Mouse (Mus musculus) bone marrow macrophage, adult 2 months (primary cell): ENCODE measurements at regions not wholly inside any gene's neighbourhood (a gene's known extent, or its start where the extent isn't known, plus 50 kb on each side); places are given as distances from the start of the nearest gene placed in this dataset.

ENCODE experiments used
- H3K27ac ChIP-seq: 2 replicates; pipeline ENCODE4 v1.5.1; 2012; ENCODE audit warnings: low read depth, low read length; ENCODE audit not compliant: insufficient read depth
- H3K4me1 ChIP-seq: 2 replicates; pipeline ENCODE4 v1.6.1; 2012; ENCODE audit warnings: low read length; ENCODE audit not compliant: control insufficient read depth, insufficient read depth
- H3K4me3 ChIP-seq: 2 replicates; pipeline ENCODE4 v1.5.1; 2012; ENCODE audit warnings: mild to moderate bottlenecking, low read length, moderate library complexity; ENCODE audit not compliant: insufficient read depth
- CTCF ChIP-seq: IDR thresholded peaks from 2 replicates; pipeline ENCODE4 v1.5.1; 2012; ENCODE audit warnings: low read depth, mild to moderate bottlenecking, low read length, moderate library complexity
- POLR2A ChIP-seq: IDR thresholded peaks from 2 replicates; pipeline ENCODE4 v1.6.1; 2012; ENCODE audit warnings: mild to moderate bottlenecking, low read depth, low read length, borderline replicate concordance

GRCm38 (mm10) chr4:125765171-125765570, 259.2 kb upstream of the Csf3r start:
- H3K4me1 ChIP-seq = no peaks in the 10 kb centered on the region
- no peak overlapping the region for H3K27ac ChIP-seq
- TF ChIP-seq POLR2A = no peak
- TF ChIP-seq CTCF = no peak
- H3K4me3 ChIP-seq = no peak overlapping the region

GRCm38 (mm10) chr4:125777126-125777525, 247.2 kb upstream of the Csf3r start:
- Histone ChIP-seq H3K4me1 (no peaks in the 10 kb centered on the region), H3K4me3 (no peak overlapping the region), H3K27ac (no peak overlapping the region)
- TF ChIP-seq CTCF (no peak), POLR2A (no peak)

GRCm38 (mm10) chr4:125780113-125780512, 244.2 kb upstream of the Csf3r start:
- Histone ChIP-seq H3K4me1 (no peaks in the 10 kb centered on the region), H3K4me3 (no peak overlapping the region), H3K27ac (no peak overlapping the region)
- no peak for TF ChIP-seq POLR2A
- TF ChIP-seq CTCF = no peak

- Histone ChIP-seq H3K27ac (no peak overlapping the region), H3K4me3 (no peak overlapping the region), H3K4me1 (no peaks in the 10 kb centered on the region)
- TF ChIP-seq CTCF (no peak), POLR2A (no peak)
Measured at GRCm38 (mm10) chr4:125780921-125781487, 243.3 kb upstream of the Csf3r start.

- H3K4me3 ChIP-seq = no peak overlapping the region
Measured at GRCm38 (mm10) chr4:125782346-125782745, 242.0 kb upstream of the Csf3r start.

GRCm38 (mm10) chr4:125786083-125786482, 238.3 kb upstream of the Csf3r start:
- Histone ChIP-seq H3K4me1 (no peaks in the 10 kb centered on the region), H3K27ac (no peak overlapping the region), H3K4me3 (no peak overlapping the region)
- TF ChIP-seq POLR2A (no peak), CTCF (no peak)

More at GRCm38 (mm10) chr4:125782346-125782745, 242.0 kb upstream of the Csf3r start:
- Histone ChIP-seq H3K27ac (no peak overlapping the region), H3K4me1 (no peaks in the 10 kb centered on the region)
- TF ChIP-seq POLR2A = no peak
- TF ChIP-seq CTCF = no peak

GRCm38 (mm10) chr4:125794679-125795078, 229.7 kb upstream of the Csf3r start:
- TF ChIP-seq CTCF (no peak), POLR2A (no peak)
- H3K27ac ChIP-seq = no peak overlapping the region
- H3K4me1 ChIP-seq = no peaks in the 10 kb centered on the region
- no peak overlapping the region for H3K4me3 ChIP-seq

GRCm38 (mm10) chr4:125807923-125808322, 216.4 kb upstream of the Csf3r start:
- no peak for TF ChIP-seq CTCF
- no peak for TF ChIP-seq POLR2A
- no peak overlapping the region for H3K4me3 ChIP-seq
- H3K27ac ChIP-seq = no peak overlapping the region
- no peaks in the 10 kb centered on the region for H3K4me1 ChIP-seq

- no peak overlapping the region for H3K4me3 ChIP-seq
- H3K4me1 ChIP-seq = no peaks in the 10 kb centered on the region
- TF ChIP-seq CTCF (no peak), POLR2A (no peak)
- H3K27ac ChIP-seq = no peak overlapping the region
Measured at GRCm38 (mm10) chr4:125809446-125810108, 214.8 kb upstream of the Csf3r start.

GRCm38 (mm10) chr4:125810247-125810646, 214.1 kb upstream of the Csf3r start:
- Histone ChIP-seq H3K27ac (no peak overlapping the region), H3K4me3 (no peak overlapping the region), H3K4me1 (no peaks in the 10 kb centered on the region)
- no peak for TF ChIP-seq POLR2A
- no peak for TF ChIP-seq CTCF

- TF ChIP-seq CTCF (no peak), POLR2A (no peak)
- H3K4me1 ChIP-seq = no peaks in the 10 kb centered on the region
- no peak overlapping the region for H3K27ac ChIP-seq
- H3K4me3 ChIP-seq = no peak overlapping the region
Measured at GRCm38 (mm10) chr4:125814311-125814710, 210.0 kb upstream of the Csf3r start.
